Mouse (Mus musculus): ENCODE results near the gene Cdc37. TPM values are rescaled to one million over a fixed set of nuclear protein-coding genes. Genes with fewer than 3 reads are reported as not detected.
A peak's percentile ranks its signal among the peaks of the same experiment; 100 is the strongest.

Gene Cdc37
- polyA plus RNA-seq, 1 experiment from 2014 or later: 165 TPM

- Histone ChIP-seq H3K27ac (ENCODE audit: low read length) (peak overlapping the region; percentile 20; the same call in 1 of the 2 replicates), H3K4me3 (ENCODE audit: low read depth, low read length) (peak overlapping the region; percentile 27), H3K9ac (replicated peaks; ENCODE audit: low read depth) (peak overlapping the region; percentile 13; the same call in 1 of the 2 replicates), H3K9me3 (ENCODE audit: low read length) (no peaks in the 10 kb centered on the region), H3K27me3 (replicated peaks; ENCODE audit: insufficient read depth, low read length) (no peaks in the 10 kb centered on the region), H3K4me1 (ENCODE audit: insufficient read depth, low read depth, low read length) (peaks cover 10% of the 10 kb centered on the region), H3K36me3 (ENCODE audit: insufficient read depth, low read length) (no peaks in the 10 kb centered on the region), H3K4me2 (replicated peaks; ENCODE audit: low read depth, low read length) (peak overlapping the region; percentile 68)
- 7% methylated on average over 5 of the region's 5 CpGs for whole genome bisulfite sequencing
- DNase-seq (ENCODE audit: low spot score) (peak; percentile 51), ATAC-seq (no peak)
- TF ChIP-seq EP300 (IDR thresholded peaks at IDR 0.05) (no peak), CTCF (IDR thresholded peaks at IDR 0.05) (no peak)
These were observed 4.1 kb upstream of the Cdc37 start for GRCm38 (mm10) chr9:21153833-21154232.

GRCm38 (mm10) chr9:21153331-21153730 lies 3.5 kb upstream of the Cdc37 start:
- peaks cover 15% of the 10 kb centered on the region for H3K4me1 ChIP-seq (ENCODE audit: insufficient read depth, low read depth, low read length)
- DNase-seq (ENCODE audit: low spot score) (no peak), ATAC-seq (no peak)
- H3K9ac ChIP-seq (replicated peaks; ENCODE audit: low read depth): peak overlapping the region; percentile 13; the same call in 1 of the 2 replicates
- H3K4me3 ChIP-seq (ENCODE audit: low read depth, low read length): peak overlapping the region; percentile 27
- no peaks in the 10 kb centered on the region for H3K36me3 ChIP-seq (ENCODE audit: insufficient read depth, low read length)
- H3K27ac ChIP-seq (ENCODE audit: low read length): no peak overlapping the region
- no peak for TF ChIP-seq EP300 (IDR thresholded peaks at IDR 0.05)
- no peak for TF ChIP-seq CTCF (IDR thresholded peaks at IDR 0.05)
- no peaks in the 10 kb centered on the region for H3K9me3 ChIP-seq (ENCODE audit: low read length)
- peak overlapping the region; percentile 68 for H3K4me2 ChIP-seq (replicated peaks; ENCODE audit: low read depth, low read length)
- 8% methylated on average over 12 of the region's 12 CpGs for WGBS
- H3K27me3 ChIP-seq (replicated peaks; ENCODE audit: insufficient read depth, low read length): no peaks in the 10 kb centered on the region

GRCm38 (mm10) chr9:21152715-21153114 lies 2.9 kb upstream of the Cdc37 start:
- DNase-seq (ENCODE audit: low spot score): peak; percentile 49
- H3K4me3 ChIP-seq (ENCODE audit: low read depth, low read length): peak overlapping the region; percentile 27; the same call in 1 of the 2 replicates

GRCm38 (mm10) chr9:21149077-21149653 lies 617 bp downstream of the Cdc37 start:
- Histone ChIP-seq H3K9me3 (ENCODE audit: low read length) (no peaks in the 10 kb centered on the region), H3K4me1 (ENCODE audit: insufficient read depth, low read depth, low read length) (peaks cover 24% of the 10 kb centered on the region), H3K27me3 (replicated peaks; ENCODE audit: insufficient read depth, low read length) (no peaks in the 10 kb centered on the region), H3K4me2 (replicated peaks; ENCODE audit: low read depth, low read length) (peak overlapping the region; percentile 76), H3K36me3 (ENCODE audit: insufficient read depth, low read length) (no peaks in the 10 kb centered on the region), H3K4me3 (ENCODE audit: low read depth, low read length) (peak overlapping the region; percentile 75), H3K9ac (replicated peaks; ENCODE audit: low read depth) (peak overlapping the region; percentile 63), H3K27ac (ENCODE audit: low read length) (peak overlapping the region; percentile 76)
- ATAC-seq (no peak), DNase-seq (ENCODE audit: low spot score) (no peak)
- TF ChIP-seq CTCF (IDR thresholded peaks at IDR 0.05): no peak
- WGBS: 7% methylated on average over 8 of the region's 8 CpGs

More at GRCm38 (mm10) chr9:21152715-21153114, 2.9 kb upstream of the Cdc37 start:
- no peaks in the 10 kb centered on the region for H3K9me3 ChIP-seq (ENCODE audit: low read length)
- H3K36me3 ChIP-seq (ENCODE audit: insufficient read depth, low read length): no peaks in the 10 kb centered on the region
- TF ChIP-seq EP300 (IDR thresholded peaks at IDR 0.05): no peak
- peak; percentile 90 for TF ChIP-seq CTCF (IDR thresholded peaks at IDR 0.05)
- 3% methylated on average over 11 of the region's 11 CpGs for WGBS
- H3K4me1 ChIP-seq (ENCODE audit: insufficient read depth, low read depth, low read length): peaks cover 19% of the 10 kb centered on the region
- H3K27me3 ChIP-seq (replicated peaks; ENCODE audit: insufficient read depth, low read length): no peaks in the 10 kb centered on the region
- 0 out of 2 replicates have a peak, but pooled peaks have one; percentile 12 for ATAC-seq
- H3K4me2 ChIP-seq (replicated peaks; ENCODE audit: low read depth, low read length): peak overlapping the region; percentile 68
- no peak overlapping the region for H3K27ac ChIP-seq (ENCODE audit: low read length)
- H3K9ac ChIP-seq (replicated peaks; ENCODE audit: low read depth): no peak overlapping the region

GRCm38 (mm10) chr9:21148427-21148826 lies 1.4 kb downstream of the Cdc37 start:
- Histone ChIP-seq H3K4me1 (ENCODE audit: insufficient read depth, low read depth, low read length) (peaks cover 21% of the 10 kb centered on the region), H3K36me3 (ENCODE audit: insufficient read depth, low read length) (no peaks in the 10 kb centered on the region), H3K4me3 (ENCODE audit: low read depth, low read length) (no peak overlapping the region), H3K27me3 (replicated peaks; ENCODE audit: insufficient read depth, low read length) (no peaks in the 10 kb centered on the region), H3K4me2 (replicated peaks; ENCODE audit: low read depth, low read length) (peak overlapping the region; percentile 76), H3K9ac (replicated peaks; ENCODE audit: low read depth) (peak overlapping the region; percentile 63; the same call in 1 of the 2 replicates), H3K27ac (ENCODE audit: low read length) (no peak overlapping the region), H3K9me3 (ENCODE audit: low read length) (no peaks in the 10 kb centered on the region)
- ATAC-seq (no peak), DNase-seq (ENCODE audit: low spot score) (no peak)
- no peak for TF ChIP-seq CTCF (IDR thresholded peaks at IDR 0.05)

- DNase-seq (ENCODE audit: low spot score) (peak; percentile 82), ATAC-seq (peak; percentile 40)
- 33% methylated on average over 10 of the region's 10 CpGs for WGBS
- H3K36me3 ChIP-seq (ENCODE audit: insufficient read depth, low read length): peaks cover 12% of the 10 kb centered on the region
- TF ChIP-seq CTCF (IDR thresholded peaks at IDR 0.05) (no peak), EP300 (IDR thresholded peaks at IDR 0.05) (no peak)
- no peak overlapping the region for H3K9ac ChIP-seq (replicated peaks; ENCODE audit: low read depth)
- peaks cover 17% of the 10 kb centered on the region; the same call in 1 of the 2 replicates for H3K4me1 ChIP-seq (ENCODE audit: insufficient read depth, low read depth, low read length)
- no peak overlapping the region for H3K4me2 ChIP-seq (replicated peaks; ENCODE audit: low read depth, low read length)
- H3K9me3 ChIP-seq (ENCODE audit: low read length): no peaks in the 10 kb centered on the region
- no peaks in the 10 kb centered on the region for H3K27me3 ChIP-seq (replicated peaks; ENCODE audit: insufficient read depth, low read length)
- H3K27ac ChIP-seq (ENCODE audit: low read length): no peak overlapping the region
- no peak overlapping the region for H3K4me3 ChIP-seq (ENCODE audit: low read depth, low read length)
These were observed 3.1 kb downstream of the Cdc37 start for GRCm38 (mm10) chr9:21146722-21147121.
